Mouse (Mus musculus): Measurements from ENCODE around the gene Ikzf2.

DNA sequence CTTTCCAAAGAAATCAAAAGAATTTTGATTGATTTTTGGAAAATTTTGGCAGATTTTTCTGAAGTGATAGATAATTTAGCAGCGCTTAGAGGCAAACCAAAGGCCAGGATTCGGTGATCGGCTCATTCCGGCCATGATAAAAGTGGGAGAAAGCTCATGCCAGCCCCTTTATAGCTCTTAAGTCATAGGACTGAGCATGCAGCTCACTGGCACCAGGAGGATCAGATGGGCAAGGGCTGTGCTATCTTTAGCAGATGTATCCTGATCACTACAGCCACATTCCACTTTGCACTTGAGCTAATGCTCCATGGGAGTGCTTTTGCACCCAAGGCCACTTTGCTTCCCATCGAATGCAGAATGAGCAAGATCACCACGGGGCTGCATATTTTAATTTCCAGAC lies 181.0 kb downstream of the Ikzf2 start:
- TF ChIP-seq POLR2A (IDR thresholded peaks at IDR 0.05; ENCODE audit: low read depth, low read length) = no peak
- TF ChIP-seq CTCF (IDR thresholded peaks at IDR 0.05; ENCODE audit: extremely low read depth, insufficient read length, insufficient replicate concordance, low read depth, low read length) = no peak

Data from small intestine, adult 2 months (tissue).